Mouse (Mus musculus) ES-CJ7 (cell line): ENCODE results near the gene Ell.
A peak's percentile ranks its signal among the peaks of the same experiment; 100 is the strongest.

Experiments used
- DNase-seq: peaks from one replicate; pipeline ENCODE4 v3.0.0; 2011; ENCODE audit warnings: low read depth, low spot score

Ell gene

GRCm38 (mm10) chr8:70597417-70598272 is 58.4 kb downstream of the Ell start:
- no peak for DNase-seq

GRCm38 (mm10) chr8:70598283-70598682 is 59.0 kb downstream of the Ell start:
- peak; percentile 85 for DNase-seq

- DNase-seq, result peak; percentile 84
Observed at GRCm38 (mm10) chr8:70598722-70599121, 59.5 kb downstream of the Ell start.

- no peak for DNase-seq
Observed at GRCm38 (mm10) chr8:70599507-70600290, 60.4 kb downstream of the Ell start.

- peak; percentile 58 for DNase-seq
Observed at GRCm38 (mm10) chr8:70600473-70601270, 61.4 kb downstream of the Ell start.

GRCm38 (mm10) chr8:70601271-70601649 is 62.0 kb downstream of the Ell start:
- peak; percentile 98 for DNase-seq

GRCm38 (mm10) chr8:70602139-70602811 is 63.0 kb downstream of the Ell start:
- DNase-seq, result no peak

- DNase-seq, result no peak
Observed at GRCm38 (mm10) chr8:70604558-70604957, 65.3 kb downstream of the Ell start.

- DNase-seq, result no peak
Observed at GRCm38 (mm10) chr8:70605871-70606779, 66.9 kb downstream of the Ell start.

- DNase-seq, result no peak
Observed at GRCm38 (mm10) chr8:70606780-70607602, 67.7 kb downstream of the Ell start.

GRCm38 (mm10) chr8:70607603-70607897 is 68.3 kb downstream of the Ell start:
- DNase-seq, result peak; percentile 45

GRCm38 (mm10) chr8:70607898-70608748 is 68.9 kb downstream of the Ell start:
- peak; percentile 94 for DNase-seq

- DNase-seq, result no peak
Observed at GRCm38 (mm10) chr8:70608749-70609367, 69.6 kb downstream of the Ell start, which contains the start of gene Ssbp4. Ssbp4 (minus strand) TSS chr8:70608872.

- DNase-seq, result peak; percentile 97
Observed at GRCm38 (mm10) chr8:70609368-70609848, 70.2 kb downstream of the Ell start.

- DNase-seq, result peak; percentile 96
Observed at GRCm38 (mm10) chr8:70609849-70610795, 70.9 kb downstream of the Ell start.
